Mouse (Mus musculus) bone marrow macrophage, adult 2 months (primary cell): ENCODE data around the gene Nmral1.
"Not testable (repeated sequence)": the region's sequence is repeated elsewhere in the genome, so short reads cannot be mapped to it uniquely, and the experiment has no call there.

Experiments used
- CTCF ChIP-seq: IDR thresholded peaks from 2 replicates; pipeline ENCODE4 v1.5.1; 2012; ENCODE audit warnings: low read depth, mild to moderate bottlenecking, low read length, moderate library complexity
- POLR2A ChIP-seq: IDR thresholded peaks from 2 replicates; pipeline ENCODE4 v1.6.1; 2012; ENCODE audit warnings: mild to moderate bottlenecking, low read depth, low read length, borderline replicate concordance

DNA sequence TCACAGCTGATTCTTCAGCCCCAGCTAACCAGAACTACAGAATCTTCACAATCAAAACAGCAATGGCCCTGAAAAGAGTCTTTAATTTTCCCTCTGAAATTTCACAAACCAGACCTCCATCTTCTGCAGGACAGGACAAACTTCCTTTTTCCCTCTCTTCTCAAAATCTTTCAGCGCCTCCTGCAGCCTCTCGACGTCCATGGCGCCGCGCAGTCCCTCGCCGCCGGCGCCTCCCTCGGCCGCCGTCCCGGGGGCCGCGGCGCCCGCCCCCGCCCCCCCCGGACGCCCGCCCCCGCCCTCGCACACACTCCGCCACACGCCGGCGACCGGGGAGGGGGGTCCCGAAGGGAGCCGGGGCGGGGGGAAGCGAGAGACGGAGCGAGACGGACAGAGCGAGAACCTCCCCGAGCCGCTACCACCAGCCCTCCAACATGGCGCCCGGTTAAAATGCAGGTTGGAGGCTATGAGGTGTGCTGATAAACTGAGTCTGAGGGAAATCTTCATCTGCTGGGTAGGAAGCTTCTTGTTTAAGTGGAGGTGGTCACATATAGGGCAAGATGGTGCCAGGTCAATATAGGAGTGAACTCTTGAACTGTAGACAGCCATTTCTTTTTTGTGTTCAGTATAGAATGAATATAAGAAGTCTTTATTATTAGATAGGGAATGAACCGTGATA, 37.6 kb upstream of the Nmral1 start:
- not testable (repeated sequence) for TF ChIP-seq CTCF, POLR2A
